Mouse (Mus musculus) natural killer cell, adult 2 months (primary cell): ENCODE results near the gene Dthd1.

Experiments used
- DNase-seq, 2 experiments: peaks; one replicate each; pipeline ENCODE4 v3.0.0; 2022; ENCODE audit warnings: low spot score in 2 of 2

Gene Dthd1

GRCm38 (mm10) chr5:62858282-62858681, 44.7 kb downstream of the Dthd1 start:
- DNase-seq = peak; percentile 79 to 80

- no peak for DNase-seq
Observed at GRCm38 (mm10) chr5:62864348-62864747, 50.7 kb downstream of the Dthd1 start.

GRCm38 (mm10) chr5:62867003-62867402, 53.4 kb downstream of the Dthd1 start:
- no peak for DNase-seq

- no peak for DNase-seq
Observed at GRCm38 (mm10) chr5:62879530-62879929, 65.9 kb downstream of the Dthd1 start.

GRCm38 (mm10) chr5:62895326-62895725, 81.7 kb downstream of the Dthd1 start:
- peak; percentile 11 to 31 for DNase-seq

GRCm38 (mm10) chr5:62906954-62907353, 93.3 kb downstream of the Dthd1 start:
- no peak for DNase-seq

GRCm38 (mm10) chr5:62909074-62909473, 95.5 kb downstream of the Dthd1 start:
- DNase-seq = peak in 1 of 2 experiments; percentile 22

- DNase-seq = no peak
Observed at GRCm38 (mm10) chr5:62924616-62925015, 111.0 kb downstream of the Dthd1 start.
